Mouse (Mus musculus): ENCODE data around the gene Ms4a6d.
"Not testable (repeated sequence)": the region's sequence is repeated elsewhere in the genome, so short reads cannot be mapped to it uniquely, and the experiment has no call there.

Ms4a6d gene

DNA sequence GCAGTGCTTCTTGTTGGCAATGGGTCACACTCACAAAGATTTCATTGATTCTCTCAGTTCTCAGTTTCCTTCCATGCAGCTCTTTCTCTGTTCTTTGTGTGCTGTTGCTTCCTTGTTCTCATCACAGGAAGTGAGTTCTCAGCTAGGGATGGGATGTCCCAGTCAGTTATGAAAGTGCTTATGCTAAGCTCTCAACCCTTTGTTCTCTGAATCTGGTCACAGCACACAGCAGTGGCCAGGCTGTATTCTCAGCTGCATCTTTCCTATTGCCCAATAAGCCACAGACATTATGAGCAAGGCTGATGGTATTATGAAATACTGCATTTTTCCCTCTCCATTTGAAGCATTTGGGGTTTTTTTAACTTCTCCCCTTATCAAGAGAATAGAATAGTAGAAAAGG lies 45.1 kb downstream of the Ms4a6d start:
- DNase-seq (ENCODE audit: low read depth in 2 of 2, low spot score in 2 of 2), result not testable (repeated sequence)

DNA sequence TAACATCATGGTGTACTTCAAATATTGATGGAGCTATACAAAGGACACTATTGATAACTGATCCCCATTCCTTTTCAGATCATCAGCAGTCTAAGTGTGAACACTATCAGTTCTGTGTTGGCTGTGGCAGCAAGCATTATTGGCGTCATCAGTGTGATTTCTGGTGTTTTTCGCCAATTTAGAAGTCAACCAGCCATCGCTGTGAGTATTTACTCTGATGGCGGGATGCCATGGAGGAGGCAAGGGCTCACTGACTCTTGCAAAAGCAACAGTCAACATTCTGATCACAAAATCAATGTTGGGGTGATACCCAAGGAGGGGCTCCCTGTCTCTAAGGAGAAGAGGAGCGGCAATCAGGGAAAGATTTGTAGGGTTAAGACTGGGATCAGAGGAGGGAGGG lies 49.9 kb downstream of the Ms4a6d start:
- no peak for DNase-seq (ENCODE audit: low read depth in 2 of 2, low spot score in 2 of 2)

DNA sequence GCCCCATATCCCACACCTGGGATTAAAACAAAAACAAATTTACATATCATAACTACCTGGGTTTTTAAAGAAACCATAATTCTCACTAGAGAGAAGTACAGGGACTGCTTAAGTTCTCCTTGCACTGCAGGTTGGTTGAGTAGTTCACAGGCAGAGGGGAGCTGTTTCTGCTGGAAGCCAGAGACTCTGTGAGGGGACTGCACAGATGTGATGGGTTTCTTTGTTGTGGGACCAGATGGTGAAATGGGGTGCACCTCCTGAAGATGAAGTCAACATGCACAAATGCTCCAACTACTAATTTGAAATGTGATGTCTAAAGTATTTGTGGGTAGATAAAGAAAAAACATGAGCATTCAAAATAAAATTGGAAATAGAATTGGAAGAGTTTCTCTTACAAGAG lies 56.7 kb downstream of the Ms4a6d start:
- DNase-seq (ENCODE audit: low read depth in 2 of 2, low spot score in 2 of 2), result peak; percentile 27 to 32

DNA sequence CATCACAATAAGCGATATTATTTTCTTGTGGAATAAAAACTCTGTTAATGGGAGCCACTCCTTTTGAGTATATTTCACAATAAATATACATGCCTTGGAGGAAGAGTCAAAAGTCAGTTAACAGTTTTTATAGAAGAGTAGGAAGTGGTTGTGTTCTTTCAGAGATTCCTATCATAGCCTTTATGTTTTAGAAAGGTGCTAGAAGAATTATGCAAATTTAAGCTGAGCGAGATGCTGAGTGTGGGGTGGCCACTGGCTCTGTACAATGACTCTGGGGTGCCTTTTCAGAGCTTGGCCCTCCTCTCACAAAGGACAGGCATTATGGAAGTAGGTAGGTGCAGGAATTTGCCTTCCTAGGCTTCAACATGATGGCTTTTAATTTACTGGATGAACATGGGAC lies 60.3 kb downstream of the Ms4a6d start:
- DNase-seq (ENCODE audit: low read depth in 2 of 2, low spot score in 2 of 2), result not testable (repeated sequence)

DNA sequence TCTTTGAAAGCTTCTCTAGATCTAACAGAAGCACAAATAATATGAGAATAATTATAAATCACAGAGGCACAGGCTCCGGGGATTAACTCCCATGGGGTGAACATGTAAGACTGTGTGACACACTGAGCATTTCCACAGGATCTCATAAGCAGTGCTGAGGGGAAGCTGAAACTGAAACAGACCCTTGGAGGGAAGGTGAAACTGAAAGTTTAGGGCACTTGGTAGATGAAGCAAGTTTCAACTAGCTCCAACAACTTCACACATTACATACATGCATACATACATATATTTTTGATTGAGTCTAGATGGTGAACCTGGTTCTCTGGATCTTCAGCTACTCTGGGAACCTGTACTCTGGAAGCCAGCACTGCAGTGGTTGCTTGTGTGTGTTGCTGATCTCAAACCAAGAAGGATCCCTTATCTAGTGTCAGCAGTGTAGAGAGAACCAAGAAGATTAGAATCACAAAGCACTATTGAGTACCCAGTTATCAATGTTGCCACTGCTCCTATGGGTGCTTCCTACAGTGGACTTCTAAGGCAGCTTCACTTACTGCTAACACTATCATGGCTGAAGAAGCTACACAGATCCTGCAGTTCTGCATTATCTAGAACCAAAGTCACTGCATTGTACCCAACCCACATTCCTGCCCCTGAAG lies 64.4 kb downstream of the Ms4a6d start:
- peak in 1 of 2 experiments; percentile 47 for DNase-seq (ENCODE audit: low read depth in 2 of 2, low spot score in 2 of 2)

DNA sequence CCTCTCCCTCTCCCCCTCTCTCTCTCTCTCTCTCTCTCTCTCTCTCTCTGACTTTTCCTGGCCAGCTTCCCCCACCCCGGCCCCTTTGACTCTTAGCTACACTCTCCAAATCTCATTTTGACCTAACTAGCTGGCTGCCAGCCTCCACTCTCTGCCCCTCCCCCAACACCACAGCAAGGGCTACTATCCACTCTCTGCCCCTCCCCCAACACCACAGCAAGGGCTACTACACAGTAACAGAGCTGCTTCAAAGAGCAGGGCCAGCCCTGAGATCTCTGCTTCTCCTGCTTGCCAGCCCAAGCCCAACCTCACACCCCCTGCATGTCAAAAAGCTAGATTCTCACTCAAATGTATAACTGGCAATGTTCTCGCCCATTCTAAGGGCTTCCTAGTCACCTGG lies 67.3 kb downstream of the Ms4a6d start:
- DNase-seq (ENCODE audit: low read depth in 2 of 2, low spot score in 2 of 2), result no peak

Measured in CD8-positive naive resting alpha-beta T cell, adult 2 months (primary cell).